Mouse (Mus musculus) brain, embryonic 18.5 days (tissue): ENCODE measurements around the gene Gm37240.
A peak's percentile ranks its signal among the peaks of the same experiment; 100 is the strongest.

Experiments
- DNase-seq: peaks from one replicate; pipeline ENCODE4 v3.0.0-alpha.2; 2012; ENCODE audit warnings: low read depth, low spot score

Gm37240 gene

DNA sequence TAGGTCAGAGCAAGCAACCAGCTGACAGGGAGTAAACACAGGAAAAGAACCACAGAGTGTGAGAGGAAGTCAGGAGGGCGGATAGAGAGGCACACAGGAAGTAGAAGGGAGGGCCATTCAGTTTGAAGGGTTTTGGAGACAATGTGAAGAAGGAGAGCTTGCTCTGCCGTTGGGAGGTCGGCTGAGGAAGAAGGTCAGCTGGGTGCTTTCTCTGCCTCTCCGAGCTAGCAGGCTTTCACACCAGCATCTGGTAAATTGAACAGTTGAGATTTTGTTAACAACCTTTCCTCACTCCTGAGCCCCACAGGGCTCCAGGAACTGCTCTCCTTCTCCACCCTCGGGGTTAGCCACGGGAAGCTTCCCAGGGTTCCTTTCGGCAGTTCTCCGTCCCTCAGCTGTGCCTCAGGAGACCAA lies 692.2 kb downstream of the Gm37240 start:
- DNase-seq: no peak

DNA sequence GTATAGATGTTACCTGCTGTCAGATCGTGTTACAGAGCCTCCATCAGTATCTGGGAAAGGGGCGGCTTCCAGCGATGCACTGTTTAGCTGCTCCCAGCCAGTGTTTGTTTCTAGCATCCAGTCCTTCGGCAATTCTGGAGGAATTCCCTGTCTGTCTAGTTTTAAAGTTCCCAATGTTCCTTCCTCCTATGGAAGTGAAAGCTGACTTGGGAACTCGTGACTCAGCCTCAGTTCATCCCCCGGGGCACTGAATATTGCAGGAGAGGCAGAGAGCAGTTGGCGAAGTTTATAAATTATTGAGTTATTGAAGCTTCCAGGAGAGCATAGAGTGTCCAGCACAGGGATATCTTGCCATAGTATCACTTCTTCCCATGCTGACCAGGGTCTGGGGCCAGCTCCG lies 697.5 kb downstream of the Gm37240 start:
- no peak for DNase-seq

DNA sequence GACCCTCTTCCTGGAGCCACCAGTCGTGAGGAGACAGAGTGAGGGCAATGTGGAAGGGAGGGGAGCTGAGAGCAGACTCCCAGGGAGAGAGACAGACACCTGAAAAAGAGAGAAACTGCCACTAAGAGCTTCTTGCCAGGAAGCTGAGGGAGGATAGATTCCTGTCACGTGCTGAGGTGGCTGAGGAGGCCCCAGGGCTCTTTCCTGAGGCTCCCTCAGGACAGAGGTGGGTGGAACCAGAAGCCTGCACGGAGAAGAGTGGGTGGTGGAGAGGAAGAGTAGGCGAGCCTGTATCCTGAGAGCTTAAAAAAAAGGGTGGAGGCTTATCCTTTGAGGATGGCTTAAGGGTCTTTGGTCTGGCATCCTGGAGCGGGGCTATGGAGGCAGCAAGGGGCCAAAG lies 699.0 kb downstream of the Gm37240 start:
- DNase-seq: no peak

DNA sequence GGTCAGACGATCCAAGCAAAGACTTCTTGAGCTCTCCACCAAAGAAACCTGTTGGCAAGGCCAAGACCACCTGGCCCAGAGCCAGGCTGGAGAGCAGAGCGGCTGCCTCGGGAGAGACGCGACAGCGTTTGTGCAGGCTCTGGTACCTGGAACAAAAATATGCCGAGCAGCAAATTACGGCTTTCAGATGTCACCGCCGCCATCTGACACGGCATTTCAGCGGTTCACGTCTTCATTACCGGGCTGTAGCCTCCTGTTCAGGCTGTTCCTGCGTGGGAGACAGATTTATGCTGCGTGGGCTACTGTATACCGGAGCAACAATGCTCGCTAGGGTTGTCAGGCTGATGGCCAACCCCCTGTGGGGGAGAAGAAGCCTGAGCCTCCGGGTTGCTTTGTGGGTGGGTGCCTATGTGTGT lies 700.6 kb downstream of the Gm37240 start:
- DNase-seq: no peak

DNA sequence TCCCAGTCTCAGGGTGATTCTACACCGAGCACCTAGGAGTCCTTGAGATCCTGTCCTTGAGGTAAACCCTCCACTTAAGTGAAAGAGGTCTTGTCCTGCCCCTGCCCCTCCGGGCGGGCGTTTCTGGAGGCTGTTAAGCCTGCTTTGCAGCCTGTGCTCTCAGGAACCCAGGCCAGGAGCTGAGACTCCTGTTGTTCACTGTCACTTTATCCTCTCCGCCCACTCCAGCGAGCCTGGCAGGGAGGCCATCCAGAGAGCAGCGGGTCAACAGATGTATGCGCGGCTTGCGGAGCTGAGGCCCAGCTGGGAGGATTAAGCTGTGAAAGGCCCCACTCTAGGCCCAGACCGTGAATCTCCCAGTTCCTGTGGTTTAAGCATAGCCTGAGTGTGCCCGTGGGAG lies 701.5 kb downstream of the Gm37240 start:
- DNase-seq: no peak

DNA sequence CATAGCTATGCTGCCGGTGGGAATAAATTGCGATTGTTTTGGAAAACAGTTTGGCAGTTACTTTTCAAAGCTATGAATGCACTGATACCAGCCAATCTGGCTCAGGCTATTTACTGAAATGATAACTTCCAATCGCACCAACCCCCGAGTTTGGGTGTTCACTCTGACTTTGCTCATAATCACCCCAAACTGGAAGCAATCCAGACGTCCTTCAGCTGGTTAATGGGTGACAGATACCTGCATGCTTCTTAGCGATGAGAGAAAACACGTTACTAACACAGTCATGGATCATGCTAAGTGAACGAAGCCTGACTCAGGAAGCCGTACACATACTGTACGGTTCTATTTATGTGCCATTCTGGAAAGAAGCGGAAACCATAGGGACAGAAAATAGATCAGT lies 702.4 kb downstream of the Gm37240 start:
- DNase-seq: no peak

DNA sequence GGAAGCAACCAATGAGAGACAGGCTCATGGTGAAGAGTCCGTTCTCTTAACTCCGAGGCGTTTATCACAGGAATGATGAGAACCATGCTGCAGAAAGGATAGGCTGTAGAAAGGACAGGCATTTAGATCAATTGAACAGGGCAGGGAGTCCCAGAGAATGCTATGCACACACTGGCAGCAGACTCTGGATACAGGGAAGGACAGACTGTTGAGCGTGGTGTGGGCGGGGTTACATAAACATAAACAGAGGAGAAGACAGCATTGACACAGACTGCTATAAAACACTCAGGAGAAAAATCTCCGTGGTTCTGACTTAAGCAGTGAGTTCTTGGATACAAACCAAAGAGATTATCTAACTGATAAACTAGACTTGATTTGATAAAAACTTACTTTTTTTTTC lies 703.2 kb downstream of the Gm37240 start:
- DNase-seq: no peak

DNA sequence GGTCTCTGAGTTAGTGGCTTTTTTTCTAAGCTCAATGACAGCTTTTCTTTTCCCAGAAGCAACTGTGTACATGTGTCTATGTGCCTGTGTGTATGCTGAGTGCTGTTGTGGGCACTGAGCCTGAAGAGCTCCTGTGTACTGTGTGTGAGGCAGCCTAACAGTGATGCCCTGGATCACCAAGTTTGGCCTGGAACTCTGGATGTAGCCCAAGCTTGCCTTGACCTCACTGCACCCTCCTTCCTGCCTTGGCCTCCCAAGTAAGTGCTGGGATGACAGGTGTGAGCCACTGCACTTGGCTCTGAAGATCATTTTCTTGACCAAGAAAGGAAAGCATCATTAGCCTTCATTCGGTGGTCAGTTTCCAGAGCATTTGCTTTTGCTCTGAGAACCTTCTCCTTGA lies 710.6 kb downstream of the Gm37240 start:
- no peak for DNase-seq

DNA sequence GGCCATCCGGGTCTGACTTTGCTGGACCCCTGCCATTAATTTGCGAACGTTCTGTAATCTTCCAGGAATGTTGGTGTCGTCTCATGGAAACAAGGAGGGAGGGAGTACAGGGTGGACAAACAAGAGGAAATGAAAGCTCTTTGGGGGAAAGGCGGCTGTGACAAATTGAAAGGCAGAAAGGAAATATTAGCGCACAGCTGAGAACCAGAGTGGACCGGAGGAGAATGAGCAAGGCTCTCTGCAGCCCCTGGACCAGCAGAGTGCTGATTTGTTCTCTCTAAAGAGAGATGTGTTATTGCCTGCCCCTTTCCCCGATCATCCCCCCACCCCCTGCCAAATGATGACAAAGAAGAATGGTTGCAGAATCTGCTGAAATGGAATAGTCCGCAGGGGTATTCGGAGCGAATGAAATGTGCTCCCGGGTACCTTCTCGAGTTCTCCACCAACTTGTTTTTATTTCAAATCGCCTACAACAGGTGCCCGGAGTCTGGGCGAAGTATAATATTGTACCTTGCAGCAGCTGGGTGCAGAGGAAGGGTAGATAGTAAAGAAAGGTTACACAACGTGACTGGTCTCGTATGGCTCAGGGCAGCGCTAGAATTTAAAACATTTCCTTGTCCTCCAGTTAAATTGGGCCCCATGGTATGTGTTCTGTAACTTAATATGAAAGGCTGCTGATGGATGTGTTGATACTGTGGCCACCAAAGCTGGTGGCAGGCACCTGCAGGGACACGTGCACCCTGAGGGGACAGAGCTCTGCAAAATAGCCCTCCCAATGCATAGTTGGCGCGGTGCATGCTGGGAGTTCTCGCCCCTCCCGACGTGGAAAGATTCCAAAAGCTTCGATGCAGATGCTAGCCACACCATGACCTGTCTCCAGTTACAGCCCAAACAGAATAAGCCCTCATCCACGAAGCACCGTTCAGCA lies 712.5 kb downstream of the Gm37240 start:
- no peak for DNase-seq

DNA sequence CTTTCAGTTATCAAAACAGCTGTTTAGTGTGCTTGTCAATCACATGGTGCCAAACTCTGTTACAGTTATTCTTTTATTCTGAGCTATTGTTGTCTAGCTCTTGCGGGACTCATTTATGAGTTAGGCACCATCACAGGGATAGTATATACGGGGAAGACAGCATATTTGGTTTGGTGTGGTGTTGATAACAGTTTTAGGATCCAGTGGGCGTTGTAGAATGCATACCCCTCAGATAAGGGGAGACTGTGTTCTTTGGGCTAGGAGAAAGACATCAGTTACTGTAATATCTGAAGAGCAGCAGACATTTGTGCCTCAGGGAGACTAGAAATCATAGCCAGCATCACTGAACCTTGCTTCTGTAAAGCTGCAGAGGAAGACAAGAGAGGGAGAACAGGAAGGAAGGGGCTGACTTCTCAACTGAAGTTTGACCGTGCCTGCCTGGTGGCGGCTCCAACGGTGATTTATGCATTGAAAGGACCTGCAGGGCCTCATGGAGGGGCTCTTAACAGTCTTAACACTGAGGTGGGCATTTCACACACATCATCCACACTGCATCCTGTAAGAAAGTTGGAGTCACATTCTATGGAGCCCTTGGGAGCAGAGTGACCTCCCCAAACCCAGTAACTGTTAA lies 713.8 kb downstream of the Gm37240 start:
- DNase-seq: no peak

DNA sequence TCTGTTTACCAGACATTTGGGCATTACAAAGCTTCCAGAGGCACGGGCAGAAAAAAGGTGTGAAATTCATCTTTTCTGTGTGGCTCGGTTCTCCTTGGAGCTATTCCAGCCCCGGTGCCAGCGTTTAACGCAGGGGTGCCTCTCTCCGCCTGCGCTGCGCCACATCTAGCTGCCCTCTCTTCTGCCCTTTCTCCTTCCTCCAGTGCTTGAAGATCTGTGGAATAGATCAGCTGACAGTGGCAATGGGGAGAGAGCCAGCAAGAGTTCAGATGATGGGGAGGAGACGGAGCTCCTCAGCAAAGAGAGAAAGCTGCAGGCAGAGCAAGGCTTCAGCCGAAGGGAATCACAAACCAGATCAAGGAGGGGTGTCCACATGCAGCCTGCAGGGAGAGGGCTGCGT lies 714.8 kb downstream of the Gm37240 start:
- DNase-seq: no peak

DNA sequence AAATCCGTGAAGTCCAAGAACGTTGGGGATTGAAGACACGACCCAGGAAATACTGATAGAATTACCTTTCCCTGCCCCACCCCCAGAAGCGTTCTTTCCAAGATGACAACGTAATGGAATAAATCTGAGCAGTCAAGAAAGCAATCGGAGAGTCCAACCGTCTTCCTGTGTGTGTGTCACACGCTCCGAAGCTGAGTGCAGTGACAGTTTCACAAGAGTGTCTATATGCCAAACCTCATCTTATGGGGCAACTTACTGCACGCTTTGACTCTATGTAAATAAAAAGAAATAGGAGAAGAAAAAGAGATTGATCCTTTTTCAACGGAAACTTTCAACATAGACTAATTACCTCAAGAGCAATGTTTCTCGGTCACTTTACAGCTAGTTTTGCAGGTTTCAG lies 715.2 kb downstream of the Gm37240 start:
- no peak for DNase-seq

DNA sequence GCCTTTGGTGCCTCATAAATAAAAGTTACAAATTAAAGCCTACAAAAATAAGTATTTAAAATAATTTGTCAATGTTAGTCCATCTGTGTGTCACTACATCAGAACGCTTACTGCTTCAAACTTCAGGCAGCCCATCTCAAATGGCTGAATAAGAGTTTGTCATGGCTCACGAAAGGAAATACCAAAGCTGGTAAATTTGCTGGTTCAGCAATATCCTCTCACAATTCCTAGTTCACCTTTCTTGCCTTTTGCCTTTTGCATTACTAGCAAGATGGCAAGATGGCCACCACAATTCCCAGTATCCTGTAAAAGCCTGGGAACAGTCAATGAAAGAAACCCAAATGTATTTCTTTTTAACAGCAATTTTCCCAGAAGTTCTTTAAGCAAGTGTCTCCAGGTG lies 718.5 kb downstream of the Gm37240 start:
- no peak for DNase-seq

DNA sequence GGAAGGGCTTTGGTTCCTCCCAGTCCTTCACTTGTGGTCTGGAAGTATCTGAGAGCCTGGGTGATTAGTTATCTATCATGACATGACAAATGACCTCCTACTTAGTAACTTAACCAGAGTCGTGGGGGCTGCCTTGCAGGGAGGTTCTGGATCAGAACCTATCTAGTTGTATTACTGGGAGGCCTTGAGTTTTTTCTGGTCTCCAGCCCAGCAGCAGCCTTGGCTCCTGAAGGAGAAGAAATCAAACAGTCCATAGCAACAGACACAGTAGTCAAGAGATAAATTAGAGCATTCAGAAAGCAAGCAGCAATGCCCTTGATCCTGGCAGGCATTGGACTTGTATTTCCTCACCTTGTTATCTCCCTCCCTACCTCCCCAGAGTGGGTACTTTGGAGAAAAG lies 722.4 kb downstream of the Gm37240 start:
- no peak for DNase-seq

DNA sequence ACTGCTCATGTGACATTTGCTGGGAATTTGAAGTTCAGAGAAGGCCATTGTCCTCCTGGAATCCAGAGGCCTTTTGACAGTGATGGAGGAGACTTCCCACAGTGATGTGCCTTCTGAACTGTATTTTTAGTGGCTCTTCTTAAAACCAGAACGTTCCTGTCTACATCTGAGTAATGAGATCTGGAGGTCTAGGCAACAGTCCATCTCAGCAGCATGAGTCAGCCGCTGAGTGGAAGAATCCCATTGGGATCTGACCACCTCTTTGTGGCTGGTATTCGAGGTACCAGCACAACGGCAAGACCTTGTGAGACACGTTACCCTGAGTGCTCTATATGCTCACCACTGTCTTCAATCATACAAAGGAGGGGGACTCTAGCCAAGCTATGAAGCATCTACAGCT lies 723.9 kb downstream of the Gm37240 start:
- no peak for DNase-seq

DNA sequence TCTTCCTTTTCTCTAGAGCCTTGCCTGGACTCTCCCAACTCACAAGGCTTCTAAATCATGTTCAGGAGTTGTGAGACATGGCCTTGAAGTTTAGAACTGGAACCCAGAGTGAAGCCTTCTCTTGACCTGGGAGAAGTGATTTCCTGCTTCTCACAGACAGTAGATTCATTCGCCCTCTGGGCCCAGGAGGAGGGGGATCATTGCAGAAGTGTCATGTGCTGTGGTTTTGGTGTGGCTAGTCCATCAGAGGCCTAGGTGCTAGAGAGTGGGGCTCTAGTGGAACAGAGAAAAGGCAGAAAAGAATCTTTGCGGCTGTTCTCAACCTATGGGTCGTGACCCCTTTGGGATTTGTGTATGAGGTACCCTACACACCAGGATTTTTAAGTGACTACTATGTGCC lies 724.9 kb downstream of the Gm37240 start:
- no peak for DNase-seq

DNA sequence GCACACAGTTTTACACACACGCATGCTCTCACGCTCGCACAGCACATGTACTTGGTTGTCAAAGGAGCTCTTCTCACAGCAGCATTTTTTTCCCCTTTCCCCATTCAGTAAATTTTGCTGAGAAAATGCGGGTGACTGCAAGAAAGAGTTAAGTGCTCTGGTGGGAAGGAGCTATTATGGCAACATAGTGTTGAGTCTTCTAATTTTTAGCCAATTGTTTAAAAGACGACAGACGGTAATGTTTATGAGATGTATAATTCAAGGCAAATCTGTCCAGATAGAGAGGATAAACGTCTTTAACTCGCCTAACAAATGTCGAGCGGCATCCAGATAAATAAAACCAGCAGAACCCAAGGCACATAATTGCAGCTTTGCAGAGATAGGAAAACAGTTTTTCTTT lies 726.5 kb downstream of the Gm37240 start:
- peak; percentile 65 for DNase-seq

DNA sequence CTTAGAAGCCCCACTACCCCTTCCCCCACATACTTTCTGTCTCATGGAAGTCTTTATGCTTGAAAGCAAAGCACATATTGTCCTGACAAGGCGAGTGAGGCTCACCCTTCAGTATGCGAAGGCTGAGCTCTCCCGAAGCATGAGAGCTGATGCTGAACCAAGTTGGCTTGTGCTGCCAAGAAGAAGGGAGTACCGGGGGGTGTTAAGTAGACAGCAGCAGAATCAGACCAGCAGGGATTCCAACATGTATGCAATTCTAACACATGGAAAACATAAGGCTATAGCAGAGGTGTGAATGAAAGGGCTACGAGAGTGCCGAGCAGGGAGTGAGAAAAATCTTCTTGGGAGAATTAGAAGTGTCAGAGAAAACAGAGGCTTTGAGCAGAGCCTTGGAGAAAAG lies 727.7 kb downstream of the Gm37240 start:
- peak; percentile 70 for DNase-seq

DNA sequence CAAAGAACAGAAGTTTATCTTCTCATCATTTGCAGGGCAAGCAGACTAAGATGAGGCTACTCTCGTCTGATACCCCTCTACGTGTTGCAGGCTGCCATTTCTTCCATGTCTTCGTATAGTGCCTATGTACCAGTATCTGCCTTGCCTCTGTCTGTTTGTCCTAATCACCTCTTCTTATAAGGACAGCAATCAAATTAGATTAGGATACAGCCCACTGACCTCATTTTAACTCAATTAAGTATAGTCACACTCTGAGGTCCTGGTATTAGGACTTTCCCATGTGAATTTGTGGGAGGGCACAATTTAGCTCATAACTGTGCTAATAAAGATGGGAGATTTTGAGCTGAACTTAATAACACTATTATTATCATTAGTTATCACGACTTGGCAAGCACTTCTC lies 738.5 kb downstream of the Gm37240 start:
- no peak for DNase-seq

DNA sequence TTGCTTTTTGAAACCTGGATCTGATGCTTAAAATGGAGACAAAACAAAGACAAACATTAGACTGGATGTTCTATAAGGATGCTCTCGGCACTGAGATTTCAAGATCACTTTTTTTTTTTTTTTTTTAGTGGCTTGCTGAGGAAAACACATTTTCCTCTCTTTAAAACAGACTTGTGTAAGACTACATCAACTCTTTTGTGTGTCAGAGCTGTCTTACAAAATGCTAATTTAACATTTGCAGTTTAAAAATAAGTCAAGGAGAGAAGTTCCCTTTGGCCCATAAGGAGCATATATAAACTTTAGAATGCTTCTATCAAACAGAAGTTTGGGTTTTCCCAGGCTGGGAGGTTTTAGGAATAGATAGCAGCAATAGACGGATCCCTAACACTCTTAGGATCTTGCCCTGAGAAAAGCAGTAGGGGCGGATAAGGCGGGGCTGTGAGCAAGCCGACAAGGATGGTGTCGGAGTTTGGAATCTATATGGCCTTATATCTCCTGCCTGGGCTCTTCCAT lies 739.2 kb downstream of the Gm37240 start:
- no peak for DNase-seq

DNA sequence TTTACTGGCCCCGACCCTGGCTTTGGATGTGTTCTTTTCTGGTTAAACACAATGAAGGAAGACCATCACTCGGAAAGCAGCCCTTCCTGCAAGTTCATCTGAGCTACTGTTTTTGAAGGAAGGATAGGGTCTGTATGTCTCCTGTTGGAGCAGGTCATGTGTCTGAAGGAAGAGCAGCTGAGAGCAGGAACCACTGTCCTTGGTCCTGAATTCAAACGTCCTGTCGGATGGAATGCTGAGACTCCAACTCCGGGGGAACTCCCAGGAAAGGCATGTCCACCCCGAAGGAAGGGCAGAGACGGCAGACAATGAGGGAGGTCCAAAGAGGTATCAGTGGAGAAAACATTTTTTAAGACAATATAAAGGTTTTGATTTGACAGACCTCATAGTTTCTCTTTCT lies 741.8 kb downstream of the Gm37240 start:
- no peak for DNase-seq

DNA sequence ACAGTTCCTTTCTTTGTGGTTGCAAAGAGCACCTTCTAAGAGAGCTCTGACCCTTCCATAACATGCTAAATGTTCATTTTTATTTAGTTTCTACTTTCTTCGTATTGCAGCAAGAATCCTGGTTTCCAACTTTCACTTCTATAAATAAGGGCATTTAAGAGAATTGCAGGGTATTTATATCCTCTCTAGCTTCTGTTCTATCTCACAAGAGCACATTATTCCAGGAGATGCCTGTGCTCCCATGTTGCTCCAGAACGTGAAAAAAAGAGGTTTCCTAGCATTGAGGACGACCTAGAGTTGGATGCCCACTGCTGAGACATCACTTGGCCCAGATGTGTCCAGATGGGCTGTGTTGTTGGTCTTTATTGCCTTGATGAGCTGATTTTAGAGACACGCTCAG lies 742.2 kb downstream of the Gm37240 start:
- DNase-seq: no peak

DNA sequence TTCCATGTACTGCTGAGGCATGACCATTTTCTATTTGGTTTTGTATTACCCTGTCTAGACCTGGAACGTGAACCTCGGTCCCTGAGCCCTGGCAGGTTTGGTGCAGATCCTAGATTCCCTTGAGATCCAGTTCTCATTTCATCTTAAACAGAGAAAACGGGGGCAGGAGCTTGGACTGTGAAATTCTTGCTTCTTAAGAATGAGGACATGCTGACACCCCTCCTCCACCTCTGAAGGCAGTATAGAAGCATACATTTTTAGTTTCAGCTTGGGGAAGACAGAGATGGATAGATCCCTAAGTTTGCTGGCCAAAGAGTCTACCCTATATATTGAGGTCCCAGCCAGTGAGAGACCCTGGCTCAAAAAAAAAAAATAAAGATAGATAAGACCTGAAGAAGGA lies 742.9 kb downstream of the Gm37240 start:
- DNase-seq: no peak
